Mouse (Mus musculus): ENCODE data around the gene Gnl2. TPM values are rescaled to one million over a fixed set of nuclear protein-coding genes. Genes with fewer than 3 reads are reported as not detected.

Gnl2 gene
- total and polyA plus RNA-seq, 3 experiments, result 83.9 to 226 (median 110) TPM

GRCm38 (mm10) chr4:125097412-125097811 lies 81.0 kb downstream of the Gnl2 start:
- TF ChIP-seq GATA1 (IDR thresholded peaks at IDR 0.05; ENCODE audit: low read depth, low read length), result no peak
- no peak for TF ChIP-seq TAL1 (IDR thresholded peaks at IDR 0.05; ENCODE audit: low read length)
- TF ChIP-seq EP300 (IDR thresholded peaks at IDR 0.05; ENCODE audit: low read depth in 1 of 2, low read length in 2 of 2), result no peak
- no peak for TF ChIP-seq GABPA (IDR thresholded peaks at IDR 0.05; ENCODE audit: low read depth, low read length)
- TF ChIP-seq SMC3 (IDR thresholded peaks at IDR 0.05; ENCODE audit: low read depth, low read length), result no peak
- no peak for TF ChIP-seq ZC3H11A (IDR thresholded peaks at IDR 0.05; ENCODE audit: low read depth, low read length)
- TF ChIP-seq TBP (IDR thresholded peaks at IDR 0.05; ENCODE audit: low read depth, low read length), result no peak
- TF ChIP-seq MYB (IDR thresholded peaks at IDR 0.05; ENCODE audit: low read depth, low read length), result no peak
- TF ChIP-seq RCOR1 (IDR thresholded peaks at IDR 0.05; ENCODE audit: low read depth, low read length), result no peak
- no peak for TF ChIP-seq NELFE (IDR thresholded peaks at IDR 0.05; ENCODE audit: low read depth, low read length)
- no peak for TF ChIP-seq POLR2A (IDR thresholded peaks at IDR 0.05; ENCODE audit: control insufficient read depth in 1 of 2, insufficient read depth in 1 of 2, low read depth in 1 of 2, low read length in 2 of 2, poor library complexity in 1 of 2)
- TF ChIP-seq E2F4 (IDR thresholded peaks at IDR 0.05; ENCODE audit: borderline replicate concordance, low read depth, low read length), result no peak
- TF ChIP-seq POLR2AphosphoS2 (IDR thresholded peaks at IDR 0.05; ENCODE audit: low read length), result no peak
- TF ChIP-seq MAZ (IDR thresholded peaks at IDR 0.05; ENCODE audit: low read depth, low read length), result no peak
- TF ChIP-seq UBTF (IDR thresholded peaks at IDR 0.05; ENCODE audit: borderline replicate concordance, insufficient read depth, low read depth, low read length), result no peak
- TF ChIP-seq ETS1 (IDR thresholded peaks at IDR 0.05; ENCODE audit: low read depth, low read length), result no peak
- no peak for TF ChIP-seq SIN3A (IDR thresholded peaks at IDR 0.05; ENCODE audit: low read length)
- TF ChIP-seq MAX (IDR thresholded peaks at IDR 0.05; ENCODE audit: low read length), result no peak
- no peak for TF ChIP-seq HCFC1 (IDR thresholded peaks at IDR 0.05; ENCODE audit: low read depth, low read length)
- H3K4me3 ChIP-seq (ENCODE audit: control insufficient read depth in 1 of 2, insufficient read depth in 1 of 2, low read depth in 2 of 2, low read length in 2 of 2), result no peak overlapping the region
- H3K9me3 ChIP-seq (replicated peaks; ENCODE audit: insufficient read depth, low read length), result no peaks in the 10 kb centered on the region
- H3K27ac ChIP-seq (ENCODE audit: control insufficient read depth, low read depth, low read length), result no peak overlapping the region
- no peaks in the 10 kb centered on the region; a peak in 1 of 4 replicates for H3K36me3 ChIP-seq (ENCODE audit: control insufficient read depth in 1 of 2, insufficient read depth in 2 of 2, low read length in 2 of 2)
- no peaks in the 10 kb centered on the region for H3K27me3 ChIP-seq (ENCODE audit: control insufficient read depth in 1 of 2, insufficient read depth in 2 of 2, low read length in 2 of 2)
- H3K79me2 ChIP-seq (ENCODE audit: control insufficient read depth, insufficient read depth, low read length, poor library complexity), result no peaks in the 10 kb centered on the region; the same call in 1 of the 2 replicates
- no peak for DNase-seq (ENCODE audit: low read depth, low spot score)
- no peak overlapping the region for H3K9ac ChIP-seq (ENCODE audit: control insufficient read depth, low read depth, low read length, poor library complexity, severe bottlenecking)
- H3K4me1 ChIP-seq (ENCODE audit: control insufficient read depth in 1 of 2, insufficient read depth in 2 of 2, low read length in 2 of 2), result no peaks in the 10 kb centered on the region

- Histone ChIP-seq H3K36me3 (ENCODE audit: control insufficient read depth in 1 of 2, insufficient read depth in 2 of 2, low read length in 2 of 2) (no peaks in the 10 kb centered on the region; a peak in 2 of 4 replicates), H3K79me2 (ENCODE audit: control insufficient read depth, insufficient read depth, low read length, poor library complexity) (no peaks in the 10 kb centered on the region), H3K27ac (ENCODE audit: control insufficient read depth, low read depth, low read length) (no peak overlapping the region), H3K4me3 (ENCODE audit: control insufficient read depth in 1 of 2, insufficient read depth in 1 of 2, low read depth in 2 of 2, low read length in 2 of 2) (no peak overlapping the region), H3K4me1 (ENCODE audit: control insufficient read depth in 1 of 2, insufficient read depth in 2 of 2, low read length in 2 of 2) (no peaks in the 10 kb centered on the region), H3K9me3 (replicated peaks; ENCODE audit: insufficient read depth, low read length) (no peaks in the 10 kb centered on the region), H3K27me3 (ENCODE audit: control insufficient read depth in 1 of 2, insufficient read depth in 2 of 2, low read length in 2 of 2) (no peaks in the 10 kb centered on the region), H3K9ac (ENCODE audit: control insufficient read depth, low read depth, low read length, poor library complexity, severe bottlenecking) (no peak overlapping the region)
- DNase-seq (ENCODE audit: low read depth, low spot score), result peak; percentile 86
- TF ChIP-seq NELFE (IDR thresholded peaks at IDR 0.05; ENCODE audit: low read depth, low read length) (no peak), TBP (IDR thresholded peaks at IDR 0.05; ENCODE audit: low read depth, low read length) (no peak), MYC (IDR thresholded peaks at IDR 0.05; ENCODE audit: low read depth, low read length) (0 out of 2 replicates have a peak, but pooled peaks have one; percentile 22), USF2 (IDR thresholded peaks at IDR 0.05; ENCODE audit: borderline replicate concordance in 1 of 2, insufficient read depth in 1 of 2, low read depth in 1 of 2, low read length in 2 of 2) (no peak), SMC3 (IDR thresholded peaks at IDR 0.05; ENCODE audit: low read depth, low read length) (peak; percentile 76), TCF12 (IDR thresholded peaks at IDR 0.05; ENCODE audit: low read depth, low read length) (no peak), ZC3H11A (IDR thresholded peaks at IDR 0.05; ENCODE audit: low read depth, low read length) (peak; percentile 70), SIN3A (IDR thresholded peaks at IDR 0.05; ENCODE audit: low read length) (peak; percentile 46; the same call in 1 of the 2 replicates), CHD1 (IDR thresholded peaks at IDR 0.05; ENCODE audit: low read depth, low read length) (no peak), ETS1 (IDR thresholded peaks at IDR 0.05; ENCODE audit: low read depth, low read length) (no peak), JUND (IDR thresholded peaks at IDR 0.05; ENCODE audit: low read depth, low read length) (no peak), GABPA (IDR thresholded peaks at IDR 0.05; ENCODE audit: low read depth, low read length) (no peak), ZNF384 (IDR thresholded peaks at IDR 0.05; ENCODE audit: low read depth, low read length) (no peak), E2F4 (IDR thresholded peaks at IDR 0.05; ENCODE audit: borderline replicate concordance, low read depth, low read length) (no peak), CTCF (IDR thresholded peaks at IDR 0.05 in 2 of 3, conservative IDR thresholded peaks at IDR 0.05 in 1 of 3; ENCODE audit: control insufficient read depth in 1 of 3, insufficient read depth in 1 of 3, low read depth in 2 of 3, low read length in 3 of 3, poor library complexity in 1 of 3, severe bottlenecking in 1 of 3) (peak; percentile 92 to 95 (median 94)), MAX (IDR thresholded peaks at IDR 0.05; ENCODE audit: low read length) (peak; percentile 31; the same call in 1 of the 2 replicates), GATA1 (IDR thresholded peaks at IDR 0.05; ENCODE audit: low read depth, low read length) (no peak), ELF1 (IDR thresholded peaks at IDR 0.05; ENCODE audit: low read depth, low read length) (no peak), USF1 (IDR thresholded peaks at IDR 0.05; ENCODE audit: low read depth, low read length) (no peak), ZKSCAN1 (IDR thresholded peaks at IDR 0.05; ENCODE audit: low read depth, low read length) (no peak), POLR2AphosphoS5 (IDR thresholded peaks at IDR 0.05; ENCODE audit: borderline replicate concordance, low read depth, low read length) (no peak)
These were observed 83.1 kb downstream of the Gnl2 start for GRCm38 (mm10) chr4:125099458-125099857.
